Mouse (Mus musculus): Measurements from ENCODE around the gene Gmpr2. TPM values are rescaled to one million over a fixed set of nuclear protein-coding genes. Genes with fewer than 3 reads are reported as not detected.

Gmpr2 gene
- polyA plus RNA-seq, 1 experiment from 2014 or later, result 60.0 TPM

DNA sequence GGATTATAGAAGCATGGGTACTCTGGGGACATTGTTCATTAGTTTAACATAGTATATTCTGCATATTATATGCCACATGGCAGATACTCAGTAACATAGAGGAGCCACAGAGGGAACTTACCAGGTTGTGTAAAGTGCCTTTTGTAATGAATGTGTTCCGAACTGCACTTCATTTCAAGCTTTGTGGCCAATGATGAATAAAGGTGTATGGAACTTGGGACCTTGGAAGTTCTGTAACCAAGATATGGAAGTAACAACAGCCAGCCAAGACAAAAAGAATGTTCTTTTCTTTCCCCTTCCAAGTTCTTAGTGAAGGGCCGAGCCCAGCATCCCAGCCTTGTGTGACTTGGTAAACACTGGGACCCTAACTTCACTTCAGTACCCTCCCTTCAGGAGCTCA, 21.9 kb upstream of the Gmpr2 start, which contains the start of gene Tssk4:
TSS of gene Tssk4 (plus strand) at position 301 of the 400 bp plus-strand sequence.
- no peak for DNase-seq (ENCODE audit: low spot score)
- Histone ChIP-seq H3K36me3 (peaks cover 19% of the 10 kb centered on the region), H3K4me3 (no peak within 1 kb of the TSS), H3K4me1 (replicated peaks) (peaks cover 5% of the 10 kb centered on the region), H3K27ac (no peak within 1 kb of the TSS), H3K27me3 (ENCODE audit: insufficient read depth, poor library complexity, severe bottlenecking) (no peaks in the 10 kb centered on the region), H3K9me3 (no peaks in the 10 kb centered on the region)
- WGBS, result 88% methylated on average over 2 of the region's 2 CpGs

DNA sequence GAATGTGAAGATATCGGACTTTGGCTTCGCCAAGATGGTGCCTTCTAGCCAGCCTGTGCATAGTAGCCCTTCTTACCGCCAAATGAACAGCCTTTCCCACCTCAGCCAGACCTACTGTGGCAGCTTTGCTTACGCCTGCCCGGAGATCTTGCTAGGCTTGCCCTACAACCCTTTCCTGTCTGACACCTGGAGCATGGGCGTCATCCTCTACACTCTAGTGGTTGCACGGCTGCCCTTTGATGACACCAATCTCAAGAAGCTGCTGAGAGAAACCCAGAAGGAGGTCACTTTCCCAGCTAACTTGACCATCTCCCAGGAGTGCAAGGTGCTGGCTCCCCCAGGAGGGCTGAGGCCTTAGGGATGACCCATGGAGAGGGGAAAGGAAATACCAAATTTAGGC, 20.2 kb upstream of the Gmpr2 start:
- no peak for DNase-seq (ENCODE audit: low spot score)
- Histone ChIP-seq H3K9me3 (no peaks in the 10 kb centered on the region), H3K27me3 (ENCODE audit: insufficient read depth, poor library complexity, severe bottlenecking) (no peaks in the 10 kb centered on the region), H3K4me3 (no peak overlapping the region), H3K4me1 (replicated peaks) (no peaks in the 10 kb centered on the region), H3K36me3 (peaks cover 11% of the 10 kb centered on the region), H3K27ac (no peak overlapping the region)
- 90% methylated on average over 7 of the region's 7 CpGs for WGBS

DNA sequence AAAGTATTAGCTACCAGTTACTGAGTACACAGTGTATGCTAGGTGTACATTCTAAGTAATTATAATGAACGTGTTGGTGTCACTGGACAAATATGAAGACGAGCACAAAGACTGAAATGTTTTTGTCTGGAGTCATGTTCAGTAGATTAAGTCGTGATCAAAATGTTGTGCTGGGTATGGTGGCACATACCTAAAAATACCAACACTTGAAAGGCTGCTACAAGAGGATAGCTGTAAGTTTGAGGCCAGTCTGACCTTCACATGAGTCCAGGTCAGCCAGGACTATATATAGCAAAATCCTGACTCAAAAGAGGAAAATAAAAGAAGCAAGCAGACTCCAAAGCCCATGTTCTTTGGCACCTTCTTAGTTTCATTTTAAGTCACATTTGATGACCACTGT, 14.8 kb upstream of the Gmpr2 start:
- DNase-seq (ENCODE audit: low spot score), result no peak
- Histone ChIP-seq H3K27ac (no peak overlapping the region), H3K9me3 (no peaks in the 10 kb centered on the region), H3K4me3 (no peak overlapping the region), H3K36me3 (peaks cover 33% of the 10 kb centered on the region), H3K4me1 (replicated peaks) (peaks cover 12% of the 10 kb centered on the region), H3K27me3 (ENCODE audit: insufficient read depth, poor library complexity, severe bottlenecking) (no peaks in the 10 kb centered on the region)
- WGBS, result 88% methylated on average over 3 of the region's 3 CpGs

DNA sequence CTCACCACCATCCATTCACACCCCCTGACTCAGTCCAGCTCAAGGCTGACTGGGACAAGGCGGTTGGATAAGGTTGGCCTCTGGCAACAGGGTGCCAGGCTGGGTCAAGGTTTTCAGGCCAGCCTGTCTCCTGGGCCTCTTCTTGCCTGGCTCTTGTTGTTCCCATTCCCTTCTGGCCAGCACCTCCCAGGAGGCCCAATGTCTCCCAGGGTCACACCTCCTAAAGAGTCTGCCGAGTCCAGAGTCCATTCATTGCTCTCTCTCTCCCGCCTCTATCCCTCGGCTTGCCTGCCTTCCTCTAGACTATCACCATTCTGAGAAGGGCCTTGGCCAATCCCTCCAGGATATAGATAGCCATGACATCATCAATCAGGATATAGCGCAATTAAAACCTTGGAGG, 13.7 kb upstream of the Gmpr2 start:
- 89% methylated on average over 5 of the region's 5 CpGs for WGBS
- DNase-seq (ENCODE audit: low spot score), result no peak
- Histone ChIP-seq H3K27me3 (ENCODE audit: insufficient read depth, poor library complexity, severe bottlenecking) (no peaks in the 10 kb centered on the region), H3K27ac (no peak overlapping the region), H3K9me3 (no peaks in the 10 kb centered on the region), H3K4me1 (replicated peaks) (peaks cover 12% of the 10 kb centered on the region), H3K36me3 (peaks cover 44% of the 10 kb centered on the region), H3K4me3 (no peak overlapping the region)

DNA sequence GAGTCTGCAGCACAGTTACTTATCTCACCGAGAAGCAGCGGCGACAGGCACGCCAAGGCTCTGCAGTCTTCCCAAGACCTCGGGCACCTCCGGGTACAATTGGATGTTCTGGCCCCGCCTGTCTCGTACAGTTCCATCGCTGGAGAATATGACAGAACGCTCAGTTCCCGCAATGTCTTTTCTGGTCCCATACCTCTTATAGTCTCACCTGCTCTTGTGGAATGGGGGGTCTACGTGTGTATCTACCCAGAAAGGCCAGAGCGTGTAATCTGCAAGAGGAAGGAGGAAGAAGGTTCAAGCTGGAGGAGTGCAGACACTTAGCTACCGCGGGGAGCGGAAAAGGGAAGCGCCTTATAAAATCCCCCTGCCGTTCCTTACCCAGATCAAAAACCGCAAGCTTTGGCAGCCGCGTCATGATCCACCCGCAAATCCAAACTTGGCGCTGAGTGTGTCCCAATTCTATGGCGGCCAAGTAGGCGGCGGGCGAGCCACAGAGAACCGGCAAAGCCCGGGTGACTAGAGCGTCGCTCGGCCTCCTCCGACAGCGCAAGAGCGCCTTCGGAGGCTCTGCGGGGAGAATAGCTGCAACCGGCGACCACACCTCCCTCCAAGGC, 11.7 kb upstream of the Gmpr2 start, which contains the start of gene Mdp1:
TSS of gene Mdp1 (minus strand) at position 549 of the 614 bp plus-strand sequence.
- H3K27me3 ChIP-seq (ENCODE audit: insufficient read depth, poor library complexity, severe bottlenecking), result no peaks in the 10 kb centered on the region
- peaks cover 54% of the 10 kb centered on the region for H3K36me3 ChIP-seq
- peak; percentile 83 for DNase-seq (ENCODE audit: low spot score)
- H3K27ac ChIP-seq, result peak within 1 kb of the TSS; percentile 89
- H3K4me3 ChIP-seq, result peak within 1 kb of the TSS; percentile 80
- WGBS, result under 1% methylated on average over 39 of the region's 39 CpGs
- H3K9me3 ChIP-seq, result no peaks in the 10 kb centered on the region
- H3K4me1 ChIP-seq (replicated peaks), result peaks cover 12% of the 10 kb centered on the region

DNA sequence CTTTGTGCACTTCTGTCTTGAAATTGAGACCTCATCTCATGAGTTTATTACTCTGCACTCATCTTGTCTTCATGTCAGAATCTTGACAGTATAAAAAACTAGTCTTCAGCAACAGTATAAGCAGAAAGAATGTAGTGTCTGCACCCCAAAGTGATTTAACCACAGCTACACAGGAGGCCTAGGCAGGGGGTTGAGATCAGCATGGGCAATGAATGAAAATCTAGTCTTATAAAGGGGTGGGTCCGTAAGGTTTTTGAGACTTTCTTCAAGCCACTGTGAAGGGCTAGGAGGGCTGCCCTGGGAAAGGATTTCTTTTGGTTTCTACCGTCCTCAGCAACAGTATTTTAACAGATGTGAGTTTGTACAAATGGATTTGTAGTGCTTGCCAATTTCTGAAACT, 11.1 kb upstream of the Gmpr2 start:
- no peak for DNase-seq (ENCODE audit: low spot score)
- WGBS, result 44% methylated on average over 2 of the region's 2 CpGs
- H3K36me3 ChIP-seq, result peaks cover 56% of the 10 kb centered on the region
- no peaks in the 10 kb centered on the region for H3K9me3 ChIP-seq
- peak overlapping the region; percentile 80 for H3K4me3 ChIP-seq
- H3K27ac ChIP-seq, result 0 out of 2 replicates have a peak overlapping the region, but pooled peaks have one; percentile 89
- H3K27me3 ChIP-seq (ENCODE audit: insufficient read depth, poor library complexity, severe bottlenecking), result no peaks in the 10 kb centered on the region
- H3K4me1 ChIP-seq (replicated peaks), result peaks cover 12% of the 10 kb centered on the region

DNA sequence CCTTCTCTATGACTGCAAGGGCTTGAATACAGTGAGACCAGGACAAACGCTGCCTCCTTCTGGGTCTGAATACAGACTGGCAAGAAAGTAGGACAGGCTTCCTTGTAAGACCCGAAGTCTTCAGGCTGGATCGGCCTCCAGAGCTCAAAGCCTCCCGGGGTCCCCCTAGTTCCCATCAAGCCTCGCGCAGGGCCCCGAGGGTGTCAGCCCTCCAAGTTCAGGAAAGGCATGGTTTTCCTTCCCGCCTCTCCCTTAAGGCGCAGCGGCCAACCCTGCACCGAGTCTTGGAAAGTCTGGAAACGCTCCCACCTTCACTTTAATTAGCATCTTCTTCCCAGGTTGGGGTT, 282 bp upstream of the Gmpr2 start:
- WGBS, result 0% methylated on average over 12 of the region's 12 CpGs

DNA sequence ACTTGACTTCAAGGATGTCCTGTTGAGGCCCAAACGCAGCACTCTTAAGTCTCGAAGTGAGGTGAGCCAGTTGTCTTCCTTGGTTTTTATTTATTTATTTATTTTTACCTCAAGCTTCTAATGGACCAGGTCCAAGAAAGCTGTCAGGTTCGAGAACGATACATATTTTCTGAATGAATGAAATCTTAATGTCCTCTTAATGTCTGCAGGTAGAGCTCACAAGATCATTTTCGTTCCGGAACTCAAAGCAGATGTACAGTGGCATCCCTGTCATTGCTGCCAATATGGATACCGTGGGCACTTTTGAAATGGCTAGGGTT, 960 bp downstream of the Gmpr2 start:
- Histone ChIP-seq H3K9me3 (no peaks in the 10 kb centered on the region), H3K27me3 (ENCODE audit: insufficient read depth, poor library complexity, severe bottlenecking) (no peaks in the 10 kb centered on the region), H3K4me3 (peak overlapping the region; percentile 74), H3K27ac (peak overlapping the region; percentile 96; the same call in 1 of the 2 replicates), H3K4me1 (replicated peaks) (peaks cover 21% of the 10 kb centered on the region), H3K36me3 (peaks cover 44% of the 10 kb centered on the region)
- DNase-seq (ENCODE audit: low spot score), result no peak
- 79% methylated on average over 7 of the region's 7 CpGs for WGBS

More for the DNA sequence above, 282 bp upstream of the Gmpr2 start:
- Histone ChIP-seq H3K36me3 (peaks cover 37% of the 10 kb centered on the region), H3K4me1 (replicated peaks) (peaks cover 21% of the 10 kb centered on the region), H3K9me3 (no peaks in the 10 kb centered on the region), H3K27ac (peak overlapping the region; percentile 96), H3K27me3 (ENCODE audit: insufficient read depth, poor library complexity, severe bottlenecking) (no peaks in the 10 kb centered on the region), H3K4me3 (peak overlapping the region; percentile 74)
- no peak for DNase-seq (ENCODE audit: low spot score)

DNA sequence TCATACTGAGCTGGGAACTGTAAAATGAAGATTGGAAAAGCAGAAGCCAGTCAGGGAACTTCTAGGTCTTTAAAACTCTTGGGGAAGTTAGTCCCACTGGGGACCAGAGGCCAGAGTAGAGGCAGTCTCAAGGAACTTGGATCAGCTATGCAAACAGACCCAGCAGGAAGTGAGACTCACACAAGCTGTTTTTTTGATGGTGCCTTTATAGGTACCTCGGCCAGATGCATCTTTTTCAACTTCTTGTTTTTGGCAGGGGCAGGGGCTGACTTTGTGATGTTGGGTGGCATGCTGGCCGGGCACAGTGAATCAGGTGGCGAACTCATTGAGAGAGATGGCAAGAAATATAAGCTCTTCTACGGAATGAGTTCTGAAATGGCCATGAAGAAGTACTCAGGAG, 5.9 kb downstream of the Gmpr2 start:
- H3K4me1 ChIP-seq (replicated peaks), result peaks cover 19% of the 10 kb centered on the region

DNA sequence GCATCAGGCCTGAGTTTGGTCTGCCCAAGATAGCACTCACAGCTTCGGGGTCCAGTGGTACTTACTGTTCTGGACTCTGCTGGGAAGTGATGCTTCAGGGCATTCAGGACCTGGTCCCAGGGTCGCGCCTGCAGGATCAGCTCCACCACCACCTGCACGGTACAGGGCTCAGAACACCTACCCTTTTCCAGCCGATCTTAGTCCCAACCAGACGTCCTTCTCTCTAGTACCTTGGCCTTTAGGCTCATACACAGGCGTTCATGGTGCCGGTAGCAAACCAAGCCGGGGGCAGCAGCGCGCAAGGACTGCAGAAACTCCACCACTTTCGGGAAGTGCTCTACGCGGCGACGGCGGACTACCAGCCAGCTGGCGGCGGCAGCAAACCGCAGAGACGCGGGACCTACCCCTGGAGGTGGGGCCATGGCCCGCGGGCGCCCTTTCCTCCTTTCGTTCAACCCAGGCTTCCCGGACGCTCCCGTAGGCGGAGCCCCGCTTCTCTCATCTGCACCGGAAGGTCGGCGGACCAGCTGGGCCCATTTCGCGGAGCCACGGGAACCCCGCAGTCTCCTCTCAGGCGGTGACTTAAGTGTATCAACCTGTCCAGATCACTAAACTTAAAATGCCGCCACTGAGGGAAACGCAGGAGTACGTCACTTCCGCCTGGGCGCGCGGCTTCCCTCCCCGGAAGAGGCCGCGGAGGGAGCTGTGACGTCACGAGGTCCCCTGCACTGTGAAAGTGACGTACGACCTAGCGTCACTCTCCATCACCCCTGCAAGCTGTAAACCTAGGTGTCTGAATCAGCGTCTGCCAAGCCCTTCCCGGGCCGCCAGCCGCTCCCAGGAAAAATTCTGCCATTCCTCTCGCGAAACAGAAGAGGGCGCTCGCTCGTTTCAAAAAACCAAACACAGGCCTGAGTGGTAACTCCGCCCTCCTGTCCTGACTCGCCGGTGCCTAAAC, 9.7 kb downstream of the Gmpr2 start, which contains the start of gene Tinf2:
TSS of gene Tinf2 (minus strand) at position 661 of the 958 bp plus-strand sequence.
- Histone ChIP-seq H3K4me1 (replicated peaks) (peaks cover 13% of the 10 kb centered on the region), H3K27me3 (ENCODE audit: insufficient read depth, poor library complexity, severe bottlenecking) (no peaks in the 10 kb centered on the region), H3K36me3 (peaks cover 42% of the 10 kb centered on the region), H3K9me3 (no peaks in the 10 kb centered on the region), H3K27ac (peak within 1 kb of the TSS; percentile 93), H3K4me3 (peak within 1 kb of the TSS; percentile 93)
- peak; percentile 95 for DNase-seq (ENCODE audit: low spot score)
- under 1% methylated on average over 66 of the region's 66 CpGs for WGBS

More for the DNA sequence above, 5.9 kb downstream of the Gmpr2 start:
- H3K36me3 ChIP-seq, result peaks cover 60% of the 10 kb centered on the region
- H3K27me3 ChIP-seq (ENCODE audit: insufficient read depth, poor library complexity, severe bottlenecking), result no peaks in the 10 kb centered on the region
- WGBS, result 85% methylated on average over 4 of the region's 4 CpGs
- H3K9me3 ChIP-seq, result no peaks in the 10 kb centered on the region
- no peak overlapping the region for H3K4me3 ChIP-seq
- no peak overlapping the region for H3K27ac ChIP-seq
- no peak for DNase-seq (ENCODE audit: low spot score)

DNA sequence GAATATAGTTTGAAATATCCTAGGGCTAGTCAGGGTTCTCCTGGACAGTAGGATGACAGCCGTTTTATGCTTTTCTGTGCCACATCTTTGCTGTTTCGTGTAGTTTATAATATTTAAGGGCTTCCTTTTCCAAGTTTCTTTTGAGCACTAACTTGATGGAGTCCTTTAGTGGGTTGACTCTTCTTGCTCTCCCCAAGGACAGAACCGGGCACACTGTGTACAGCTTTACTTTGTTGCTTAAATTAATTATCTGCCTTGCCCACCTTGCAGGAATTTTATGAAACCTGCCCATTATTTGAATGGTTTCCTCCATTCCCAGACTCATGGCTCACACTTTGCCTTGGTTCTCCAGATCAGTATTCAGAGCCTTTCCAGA, 10.4 kb downstream of the Gmpr2 start:
- Histone ChIP-seq H3K27ac (peak overlapping the region; percentile 93), H3K9me3 (no peaks in the 10 kb centered on the region), H3K36me3 (peaks cover 36% of the 10 kb centered on the region), H3K4me1 (replicated peaks) (peaks cover 13% of the 10 kb centered on the region), H3K4me3 (peak overlapping the region; percentile 93), H3K27me3 (ENCODE audit: insufficient read depth, poor library complexity, severe bottlenecking) (no peaks in the 10 kb centered on the region)
- 17% methylated on average over 3 of the region's 3 CpGs for WGBS
- DNase-seq (ENCODE audit: low spot score), result no peak

DNA sequence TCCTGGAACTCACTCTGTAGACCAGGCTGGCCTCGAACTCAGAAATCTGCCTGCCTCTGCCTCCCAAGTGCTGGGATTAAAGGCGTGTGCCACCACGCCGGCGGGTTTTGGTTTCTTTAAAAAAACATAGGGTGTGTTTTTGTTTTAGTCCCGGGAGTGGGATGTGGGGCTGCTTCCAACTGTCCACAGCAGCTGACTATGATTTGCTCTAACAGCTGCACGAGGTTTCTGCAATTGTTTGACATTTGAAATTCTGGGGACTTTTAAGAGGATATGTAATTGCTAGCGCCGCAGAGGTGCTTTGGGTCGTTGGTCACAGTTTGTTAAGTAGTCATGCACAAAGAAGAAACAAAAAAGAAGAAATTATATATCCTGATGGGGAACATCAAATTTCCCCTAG, 17.7 kb downstream of the Gmpr2 start:
- no peaks in the 10 kb centered on the region for H3K27me3 ChIP-seq (ENCODE audit: insufficient read depth, poor library complexity, severe bottlenecking)
- peaks cover 5% of the 10 kb centered on the region; the same call in 1 of the 2 replicates for H3K9me3 ChIP-seq
- no peak overlapping the region for H3K4me3 ChIP-seq
- 79% methylated on average over 10 of the region's 10 CpGs for WGBS
- no peaks in the 10 kb centered on the region for H3K4me1 ChIP-seq (replicated peaks)
- no peak overlapping the region for H3K27ac ChIP-seq
- no peak for DNase-seq (ENCODE audit: low spot score)
- H3K36me3 ChIP-seq, result no peaks in the 10 kb centered on the region

DNA sequence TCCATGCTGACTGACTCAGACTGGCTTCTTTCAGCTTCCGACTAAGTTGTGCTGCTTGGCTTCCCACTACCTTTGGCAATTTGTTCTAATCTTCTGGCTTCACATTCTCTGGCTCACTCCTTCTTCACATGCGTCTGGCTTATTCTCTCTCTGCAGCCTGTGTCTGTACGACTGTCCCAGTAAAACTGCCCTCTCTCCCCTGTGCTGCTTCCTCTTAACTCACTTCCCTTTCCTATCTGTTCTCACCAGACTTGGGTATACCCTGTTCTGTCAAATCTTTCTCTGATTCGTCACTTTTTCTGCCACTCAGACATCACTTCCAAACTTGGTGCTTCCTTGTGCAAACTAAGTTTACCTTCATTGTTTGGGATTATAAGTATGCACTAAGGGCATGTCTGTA, 25.5 kb downstream of the Gmpr2 start:
- Histone ChIP-seq H3K4me3 (no peak overlapping the region), H3K4me1 (replicated peaks) (0 out of 2 replicates have a peak, but pooled peaks cover 2% of the 10 kb centered on the region), H3K27me3 (ENCODE audit: insufficient read depth, poor library complexity, severe bottlenecking) (no peaks in the 10 kb centered on the region), H3K27ac (no peak overlapping the region), H3K9me3 (peaks cover 8% of the 10 kb centered on the region; the same call in 1 of the 2 replicates), H3K36me3 (no peaks in the 10 kb centered on the region)
- WGBS, result 89% methylated on average over 4 of the region's 4 CpGs
- no peak for DNase-seq (ENCODE audit: low spot score)
